ENCODE assay signal across 8 mouse cellular contexts in genomic region chr6:113890858-113891213, GRCm38 (mm10).
DNase-seq lines count a peak whose midpoint lies in the region; ATAC-seq lines count a peak whose summit lies in the region.

No protein-coding gene starts in this region.

- H3K27me3 ChIP-seq in forebrain, embryonic 11.5 days (ENCODE audit: control insufficient read depth, insufficient read depth, low read length): peaks cover 7% of the 10 kb centered on the region
- peaks cover 74% of the 10 kb centered on the region for H3K27me3 ChIP-seq in limb, embryonic 10.5 days (ENCODE audit: low read depth, poor library complexity, severe bottlenecking)
- H3K27me3 ChIP-seq in neural tube, embryonic 14.5 days (ENCODE audit: control insufficient read depth, insufficient read depth, low read length): no peaks in the 10 kb centered on the region

- WGBS in forebrain, embryonic 11.5 days: 0% methylated on average over 10 of the region's 10 CpGs
- 0% methylated on average over 10 of the region's 10 CpGs for WGBS in limb, embryonic 10.5 days
- WGBS in neural tube, embryonic 14.5 days: 0% methylated on average over 10 of the region's 10 CpGs

- no peaks in the 10 kb centered on the region for H3K36me3 ChIP-seq in forebrain, embryonic 11.5 days (ENCODE audit: control insufficient read depth, insufficient read depth, low read length)
- no peaks in the 10 kb centered on the region for H3K36me3 ChIP-seq in limb, embryonic 10.5 days
- H3K36me3 ChIP-seq in neural tube, embryonic 14.5 days (ENCODE audit: control insufficient read depth, insufficient read depth, low read length): no peaks in the 10 kb centered on the region

- peak; percentile 39; the same call in 1 of the 2 replicates for ATAC-seq in forebrain, embryonic 11.5 days (replicated peaks; ENCODE audit: low FRiP score)
- ATAC-seq in neural tube, embryonic 14.5 days (ENCODE audit: low read depth): peak; percentile 35

- intact Hi-C loops in left cerebral cortex, postnatal 4 days (cut with DNase I): no loop called here
- intact Hi-C loops in left cerebral cortex, postnatal 14 days (cut with DNase I): no loop called here

- peak overlapping the region; percentile 80 for H3K4me2 ChIP-seq in forebrain, embryonic 11.5 days (ENCODE audit: low read depth, low read length, severe bottlenecking)
- peak overlapping the region; percentile 95 for H3K4me2 ChIP-seq in neural tube, embryonic 14.5 days (ENCODE audit: low read depth, low read length)

- peaks cover 9% of the 10 kb centered on the region; the same call in 1 of the 2 replicates for H3K4me1 ChIP-seq in forebrain, embryonic 11.5 days (replicated peaks; ENCODE audit: control insufficient read depth, insufficient read depth, low read length)
- peaks cover 16% of the 10 kb centered on the region for H3K4me1 ChIP-seq in limb, embryonic 10.5 days
- peaks cover 16% of the 10 kb centered on the region for H3K4me1 ChIP-seq in neural tube, embryonic 14.5 days (ENCODE audit: control insufficient read depth, insufficient read depth, low read length)

- DNase-seq in left cerebral cortex, postnatal 4 days: peak; percentile 67
- no peak for DNase-seq in left cerebral cortex, postnatal 14 days (ENCODE audit: low spot score in 2 of 2)
- peak; percentile 57 for DNase-seq in forebrain, embryonic 11.5 days (ENCODE audit: low spot score)
- no peak for DNase-seq in limb, embryonic 10.5 days (ENCODE audit: low spot score)
- DNase-seq in cerebellum, adult 11 months: no peak
- no peak for DNase-seq in cerebellum, postnatal 14 days
- DNase-seq in lung, adult 18-20 months: no peak

- no peak overlapping the region for H3K27ac ChIP-seq in forebrain, embryonic 11.5 days (ENCODE audit: low read depth, low read length)
- H3K27ac ChIP-seq in limb, embryonic 10.5 days: no peak overlapping the region
- H3K27ac ChIP-seq in neural tube, embryonic 14.5 days (ENCODE audit: low read depth, low read length): peak overlapping the region; percentile 80

- H3K4me3 ChIP-seq in forebrain, embryonic 11.5 days (ENCODE audit: low read depth, low read length): peak overlapping the region; percentile 50
- H3K4me3 ChIP-seq in limb, embryonic 10.5 days: peak overlapping the region; percentile 51
- peak overlapping the region; percentile 50 for H3K4me3 ChIP-seq in neural tube, embryonic 14.5 days (ENCODE audit: low read depth, low read length)

- H3K9ac ChIP-seq in forebrain, embryonic 11.5 days (ENCODE audit: low read length): peak overlapping the region; percentile 64
- peak overlapping the region; percentile 73 for H3K9ac ChIP-seq in neural tube, embryonic 14.5 days (replicated peaks; ENCODE audit: low read depth, low read length)

- H3K9me3 ChIP-seq in forebrain, embryonic 11.5 days (ENCODE audit: control insufficient read depth, low read length): no peaks in the 10 kb centered on the region
- no peaks in the 10 kb centered on the region for H3K9me3 ChIP-seq in limb, embryonic 10.5 days (replicated peaks)
- no peaks in the 10 kb centered on the region for H3K9me3 ChIP-seq in neural tube, embryonic 14.5 days (ENCODE audit: control insufficient read depth, low read length)

Comparison
In these comparisons a context has a peak if more than half of its experiments do, and no peak if none do; other contexts are left out.
1. DNase-seq: peak in left cerebral cortex, postnatal 4 days (single experiment) and forebrain, embryonic 11.5 days (single experiment); none in left cerebral cortex, postnatal 14 days (0 of 2), limb, embryonic 10.5 days (single experiment), cerebellum, adult 11 months (single experiment), cerebellum, postnatal 14 days (0 of 2) and lung, adult 18-20 months (0 of 2).
2. Peak in every context shown above with its lines, with median percentiles within 50 percentile points of each other: H3K4me3 ChIP-seq.